Mouse (Mus musculus) hindbrain, embryonic 11.5 days (tissue): ENCODE data around the gene Gabarapl2. TPM values are rescaled to one million over a fixed set of nuclear protein-coding genes. Genes with fewer than 3 reads are reported as not detected.

Experiments
- ATAC-seq: fragments of 200-750 bp; cut with Nextera tagmentation; 2 replicates; pipeline ENCODE4 v1.8.0; 2017; ENCODE audit warnings: mild to moderate bottlenecking, moderate TSS enrichment, moderate library complexity; ENCODE audit not compliant: low FRiP score
- DNase-seq: peaks from one replicate; pipeline ENCODE4 v3.0.0-alpha.2; 2015; ENCODE audit warnings: low spot score
- H3K27ac ChIP-seq: fragments of 300-500 bp; sonication (generic); 2 replicates; pipeline ENCODE4 v1.5.1; 2014; ENCODE audit warnings: mild to moderate bottlenecking, low read depth, low read length
- H3K27me3 ChIP-seq: fragments of 300-500 bp; sonication (generic); 2 replicates; pipeline ENCODE4 v1.6.1; 2014; ENCODE audit warnings: mild to moderate bottlenecking, low read length, moderate library complexity, mixed read lengths; ENCODE audit not compliant: control insufficient read depth, insufficient read depth
- H3K36me3 ChIP-seq: fragments of 300-500 bp; sonication (generic); 2 replicates; pipeline ENCODE4 v1.6.1; 2014; ENCODE audit warnings: mild to moderate bottlenecking, low read length, moderate library complexity, mixed read lengths; ENCODE audit not compliant: control insufficient read depth, insufficient read depth
- H3K4me1 ChIP-seq: fragments of 300-500 bp; sonication (generic); replicated peaks from 2 replicates; pipeline ENCODE4 v1.6.1; 2014; ENCODE audit warnings: low read length, mixed read lengths; ENCODE audit not compliant: control insufficient read depth, insufficient read depth
- H3K4me2 ChIP-seq: fragments of 300-500 bp; sonication (generic); replicated peaks from 2 replicates; pipeline ENCODE4 v1.6.1; 2014; ENCODE audit warnings: mild to moderate bottlenecking, low read depth, low read length
- H3K4me3 ChIP-seq: fragments of 300-500 bp; sonication (generic); 2 replicates; pipeline ENCODE4 v1.5.1; 2014; ENCODE audit warnings: low read depth, low read length
- H3K9ac ChIP-seq: fragments of 300-500 bp; sonication (generic); 2 replicates; pipeline ENCODE4 v1.6.1; 2014; ENCODE audit warnings: low read depth, low read length
- H3K9me3 ChIP-seq: fragments of 300-500 bp; sonication (generic); 2 replicates; pipeline ENCODE4 v1.6.1; 2016; ENCODE audit warnings: low read length; ENCODE audit not compliant: control insufficient read depth
- WGBS: fragments of 180-500 bp; shearing (Covaris S2); extraction: QIAGEN DNeasy Blood & Tissue Kit; methylation state at CpG from one replicate; pipeline ENCODE4 v1.1.7; 2014; 5-methylcytosine and 5-hydroxymethylcytosine counted together
- polyA plus RNA-seq: library from polyadenylated mRNA; unstranded; fragments of >200 nt; fragmentation: Nextera tagmentation; extraction: Ambion mirVana; gene quantifications from 2 replicates; pipeline ENCODE4 v1.2.1, GENCODE M21; 2014

The Gabarapl2 gene
- polyA plus RNA-seq, 1 experiment from 2014 or later, result 351 TPM

- peak within 1 kb of the TSS; percentile 65 for H3K9ac ChIP-seq
- no peaks in the 10 kb centered on the region for H3K9me3 ChIP-seq
- DNase-seq (peak; percentile 58), ATAC-seq (peak; percentile 69)
- H3K4me2 ChIP-seq, result peak within 1 kb of the TSS; percentile 87
- no peak within 1 kb of the TSS for H3K27ac ChIP-seq
- 4% methylated on average over 41 of the region's 47 CpGs for whole genome bisulfite sequencing
- peak within 1 kb of the TSS; percentile 41 for H3K4me3 ChIP-seq
- H3K27me3 ChIP-seq, result peaks cover 7% of the 10 kb centered on the region; the same call in 1 of the 2 replicates
- no peaks in the 10 kb centered on the region for H3K36me3 ChIP-seq
- H3K4me1 ChIP-seq, result no peaks in the 10 kb centered on the region
Measured at GRCm38 (mm10) chr8:111909621-111910450, 30.7 kb upstream of the Gabarapl2 start, which contains the start of gene Chst5. TSS of gene Chst5 (minus strand) at chr8:111910447.

- Histone ChIP-seq H3K9me3 (no peaks in the 10 kb centered on the region), H3K4me3 (no peak overlapping the region), H3K27me3 (peaks cover 7% of the 10 kb centered on the region; the same call in 1 of the 2 replicates), H3K4me1 (no peaks in the 10 kb centered on the region), H3K36me3 (no peaks in the 10 kb centered on the region), H3K4me2 (no peak overlapping the region), H3K9ac (no peak overlapping the region), H3K27ac (no peak overlapping the region)
- ATAC-seq (no peak), DNase-seq (no peak)
- 58% methylated on average over 7 of the region's 7 CpGs for WGBS
Measured at GRCm38 (mm10) chr8:111911572-111911971, 28.9 kb upstream of the Gabarapl2 start.

- DNase-seq (no peak), ATAC-seq (peak; percentile 50; the same call in 1 of the 2 replicates)
- Histone ChIP-seq H3K36me3 (no peaks in the 10 kb centered on the region), H3K4me3 (no peak overlapping the region), H3K27me3 (peaks cover 7% of the 10 kb centered on the region; the same call in 1 of the 2 replicates), H3K4me1 (no peaks in the 10 kb centered on the region), H3K27ac (no peak overlapping the region), H3K9ac (no peak overlapping the region), H3K4me2 (no peak overlapping the region), H3K9me3 (no peaks in the 10 kb centered on the region)
- WGBS, result 54% methylated on average over 12 of the region's 12 CpGs
Measured at GRCm38 (mm10) chr8:111912860-111913432, 27.6 kb upstream of the Gabarapl2 start.

DNA sequence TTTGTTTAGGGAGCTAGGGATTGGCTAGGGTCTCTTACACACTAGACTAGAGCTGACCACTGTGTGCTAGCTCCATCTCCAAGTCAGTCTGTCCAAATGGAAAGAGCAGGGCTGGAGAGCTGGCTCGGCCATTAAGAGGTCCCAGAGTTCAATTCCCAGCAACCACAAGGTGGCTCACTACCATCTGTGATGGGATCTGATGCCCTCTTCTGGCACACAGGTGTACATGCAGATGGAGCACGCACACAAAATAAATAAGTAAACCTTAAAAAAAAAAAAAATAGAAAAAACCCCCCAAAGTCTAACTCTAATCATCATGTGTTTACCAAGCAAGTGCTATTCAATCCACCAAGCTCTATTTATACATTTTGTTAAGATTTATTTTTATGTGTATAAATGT, 20.8 kb upstream of the Gabarapl2 start:
- H3K4me2 ChIP-seq, result no peak overlapping the region
- H3K27me3 ChIP-seq, result no peaks in the 10 kb centered on the region
- DNase-seq, result no peak
- H3K4me3 ChIP-seq, result no peak overlapping the region
- H3K9ac ChIP-seq, result no peak overlapping the region
- H3K4me1 ChIP-seq, result no peaks in the 10 kb centered on the region
- no peaks in the 10 kb centered on the region for H3K36me3 ChIP-seq
- H3K9me3 ChIP-seq, result no peaks in the 10 kb centered on the region
- no peak for ATAC-seq
- 86% methylated on average over 2 of the region's 2 CpGs for WGBS
- H3K27ac ChIP-seq, result no peak overlapping the region

GRCm38 (mm10) chr8:111920971-111921370, 19.5 kb upstream of the Gabarapl2 start:
- H3K27ac ChIP-seq, result no peak overlapping the region
- H3K27me3 ChIP-seq, result no peaks in the 10 kb centered on the region
- H3K36me3 ChIP-seq, result no peaks in the 10 kb centered on the region
- WGBS, result 80% methylated on average over 4 of the region's 4 CpGs
- H3K9me3 ChIP-seq, result no peaks in the 10 kb centered on the region
- no peak overlapping the region for H3K9ac ChIP-seq
- no peak overlapping the region for H3K4me2 ChIP-seq
- no peak overlapping the region for H3K4me3 ChIP-seq
- DNase-seq, result no peak
- ATAC-seq, result no peak
- no peaks in the 10 kb centered on the region for H3K4me1 ChIP-seq

- ATAC-seq (no peak), DNase-seq (peak; percentile 66)
- no peaks in the 10 kb centered on the region for H3K36me3 ChIP-seq
- H3K4me2 ChIP-seq, result no peak overlapping the region
- no peak overlapping the region for H3K4me3 ChIP-seq
- no peaks in the 10 kb centered on the region for H3K27me3 ChIP-seq
- no peaks in the 10 kb centered on the region for H3K4me1 ChIP-seq
- no peak overlapping the region for H3K9ac ChIP-seq
- WGBS, result 34% methylated on average over 10 of the region's 10 CpGs
- H3K9me3 ChIP-seq, result no peaks in the 10 kb centered on the region
- H3K27ac ChIP-seq, result no peak overlapping the region
Measured at GRCm38 (mm10) chr8:111923383-111923804, 17.1 kb upstream of the Gabarapl2 start.

DNA sequence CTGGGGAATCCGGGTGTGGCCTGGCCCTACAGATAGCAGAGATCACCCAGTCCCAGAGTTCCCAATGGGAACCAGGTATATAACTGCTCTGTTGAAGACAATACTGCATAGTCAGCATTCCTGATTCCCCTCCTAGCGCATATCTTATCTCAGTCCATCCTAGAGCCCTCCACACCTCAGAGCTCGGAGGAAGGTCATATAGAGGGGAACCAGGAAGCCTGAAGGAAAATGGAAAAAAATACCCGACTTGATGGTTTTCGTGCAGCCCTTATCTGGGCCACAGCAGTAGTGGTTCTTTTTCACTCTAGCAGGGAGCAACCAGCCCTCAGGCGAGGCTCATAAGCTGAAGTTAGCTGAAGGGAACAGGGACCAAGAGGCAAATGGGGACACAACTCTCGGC, 15.5 kb upstream of the Gabarapl2 start:
- Histone ChIP-seq H3K4me2 (no peak overlapping the region), H3K4me3 (no peak overlapping the region), H3K27ac (no peak overlapping the region), H3K36me3 (no peaks in the 10 kb centered on the region), H3K9me3 (no peaks in the 10 kb centered on the region), H3K4me1 (no peaks in the 10 kb centered on the region), H3K27me3 (no peaks in the 10 kb centered on the region), H3K9ac (no peak overlapping the region)
- DNase-seq, result no peak
- no peak for ATAC-seq
- WGBS, result 89% methylated on average over 7 of the region's 7 CpGs

GRCm38 (mm10) chr8:111929648-111930344, 10.7 kb upstream of the Gabarapl2 start:
- Histone ChIP-seq H3K36me3 (no peaks in the 10 kb centered on the region), H3K4me3 (no peak overlapping the region), H3K9ac (no peak overlapping the region), H3K9me3 (no peaks in the 10 kb centered on the region), H3K27me3 (no peaks in the 10 kb centered on the region), H3K27ac (no peak overlapping the region; the same call in 1 of the 2 replicates), H3K4me1 (peaks cover 3% of the 10 kb centered on the region; the same call in 1 of the 2 replicates), H3K4me2 (no peak overlapping the region)
- ATAC-seq, result no peak
- WGBS, result 73% methylated on average over 8 of the region's 8 CpGs
- no peak for DNase-seq
